Mouse (Mus musculus) CH12.LX (cell line): Measurements from ENCODE around the gene Sec16a. TPM values are rescaled to one million over a fixed set of nuclear protein-coding genes. Genes with fewer than 3 reads are reported as not detected.

Source experiments
- DNase-seq: peaks from one replicate; pipeline ENCODE4 v3.0.0-alpha.2; 2013; ENCODE audit errors: extremely low read depth
- H3K27ac ChIP-seq: 2 replicates; pipeline ENCODE4 v1.5.1; 2012; ENCODE audit warnings: low read depth, mild to moderate bottlenecking, control low read depth, moderate library complexity; ENCODE audit not compliant: insufficient read depth
- H3K27me3 ChIP-seq: replicated peaks from 2 replicates; pipeline ENCODE3; 2012; ENCODE audit warnings: inconsistent platforms
- H3K36me3 ChIP-seq, 2 experiments: replicated peaks in 1 of 2; 2 replicates each; pipeline versions ENCODE3 to v1.6.1; 2012; ENCODE audit warnings: inconsistent platforms in 1 of 2, low read length in 1 of 2, mild to moderate bottlenecking in 1 of 2, mixed read lengths in 1 of 2, moderate library complexity in 1 of 2; ENCODE audit not compliant: control insufficient read depth in 1 of 2, insufficient read depth in 1 of 2
- H3K4me1 ChIP-seq, 2 experiments: 2 replicates each; pipeline ENCODE4 v1.6.1; 2012; ENCODE audit warnings: inconsistent platforms in 1 of 2, moderate library complexity in 1 of 2; ENCODE audit not compliant: insufficient read depth in 2 of 2, control insufficient read depth in 1 of 2
- H3K4me2 ChIP-seq: 2 replicates; pipeline ENCODE4 v1.6.1; 2012; ENCODE audit warnings: low read depth, mild to moderate bottlenecking, control low read depth; ENCODE audit not compliant: poor library complexity, insufficient read depth, severe bottlenecking
- H3K4me3 ChIP-seq, 3 experiments: fragments of 150-350 bp in 1 of 3; sonication (generic) in 1 of 3; replicated peaks in 1 of 3; 2 replicates each; pipeline versions ENCODE3 to v1.5.1; 2011 to 2012; ENCODE audit warnings: low read depth in 2 of 3, low read length in 2 of 3, mild to moderate bottlenecking in 2 of 3, moderate library complexity in 2 of 3, control low read depth in 1 of 3, improper control_type of control experiment in 1 of 3, inconsistent platforms in 1 of 3, mixed read lengths in 1 of 3; ENCODE audit not compliant: poor library complexity in 1 of 3
- H3K79me2 ChIP-seq: replicated peaks from 2 replicates; pipeline ENCODE4 v1.6.1; 2012; ENCODE audit warnings: mild to moderate bottlenecking, moderate library complexity; ENCODE audit not compliant: control insufficient read depth, poor library complexity, insufficient read depth, severe bottlenecking; ENCODE audit errors: extremely low read depth
- H3K9ac ChIP-seq: 2 replicates; pipeline ENCODE4 v1.6.1; 2012; ENCODE audit warnings: low read depth, mild to moderate bottlenecking, control low read depth, moderate library complexity; ENCODE audit not compliant: insufficient read depth
- H3K9me3 ChIP-seq: replicated peaks from 2 replicates; pipeline ENCODE3; 2012; ENCODE audit warnings: low read length, inconsistent platforms, mixed read lengths
- BHLHE40 ChIP-seq: IDR thresholded peaks from 2 replicates; pipeline ENCODE4 v1.6.1; 2011; ENCODE audit warnings: mild to moderate bottlenecking, low read depth, low read length, improper control_type of control experiment
- CHD2 ChIP-seq: IDR thresholded peaks from 2 replicates; pipeline ENCODE4 v1.6.1; 2011; ENCODE audit warnings: low read length, improper control_type of control experiment
- EP300 ChIP-seq: IDR thresholded peaks from 2 replicates; pipeline ENCODE4 v1.6.1; 2011; ENCODE audit warnings: low read length, improper control_type of control experiment
- GABPA ChIP-seq: IDR thresholded peaks from 2 replicates; pipeline ENCODE4 v1.6.1; 2012; ENCODE audit warnings: low read depth, low read length, improper control_type of control experiment, inconsistent platforms; ENCODE audit not compliant: insufficient replicate concordance
- HCFC1 ChIP-seq: IDR thresholded peaks from 2 replicates; pipeline ENCODE4 v1.6.1; 2012; ENCODE audit warnings: low read depth, mild to moderate bottlenecking, inconsistent platforms, low read length, improper control_type of control experiment
- JUND ChIP-seq: conservative IDR thresholded peaks from 2 replicates; pipeline ENCODE4 v1.6.1; 2011; ENCODE audit warnings: low read depth, low read length, improper control_type of control experiment
- KAT2A ChIP-seq: IDR thresholded peaks from 2 replicates; pipeline ENCODE4 v1.6.1; 2012; ENCODE audit warnings: low read length, improper control_type of control experiment, inconsistent platforms; ENCODE audit not compliant: insufficient replicate concordance
- MAFK ChIP-seq: IDR thresholded peaks from 2 replicates; pipeline ENCODE4 v1.6.1; 2011; ENCODE audit warnings: low read length, improper control_type of control experiment; ENCODE audit not compliant: insufficient replicate concordance
- MAZ ChIP-seq: IDR thresholded peaks from 2 replicates; pipeline ENCODE4 v1.6.1; 2012; ENCODE audit warnings: low read depth, mild to moderate bottlenecking, inconsistent platforms, low read length, improper control_type of control experiment, moderate library complexity
- MEF2A ChIP-seq: IDR thresholded peaks from 2 replicates; pipeline ENCODE4 v1.6.1; 2014; ENCODE audit warnings: low read depth, mild to moderate bottlenecking, inconsistent platforms, low read length, improper control_type of control experiment, borderline replicate concordance
- MYC ChIP-seq: IDR thresholded peaks from 2 replicates; pipeline ENCODE4 v1.6.1; 2011; ENCODE audit warnings: low read depth, mild to moderate bottlenecking, improper control_type of control experiment, low read length
- NELFE ChIP-seq: IDR thresholded peaks from 2 replicates; pipeline ENCODE4 v1.6.1; 2011; ENCODE audit warnings: low read depth, low read length, improper control_type of control experiment
- PAX5 ChIP-seq: IDR thresholded peaks from 2 replicates; pipeline ENCODE4 v1.6.1; 2012; ENCODE audit warnings: low read length, inconsistent platforms, mixed read lengths
- RAD21 ChIP-seq: IDR thresholded peaks from 2 replicates; pipeline ENCODE4 v1.6.1; 2011; ENCODE audit warnings: low read depth, mild to moderate bottlenecking, low read length, improper control_type of control experiment, moderate library complexity
- TCF12 ChIP-seq: IDR thresholded peaks from 2 replicates; pipeline ENCODE4 v1.6.1; 2014; ENCODE audit warnings: low read depth, mild to moderate bottlenecking, inconsistent platforms, low read length, improper control_type of control experiment
- UBTF ChIP-seq: IDR thresholded peaks from 2 replicates; pipeline ENCODE4 v1.6.1; 2012; ENCODE audit warnings: low read depth, mild to moderate bottlenecking, inconsistent platforms, low read length, improper control_type of control experiment, moderate library complexity
- USF1 ChIP-seq: IDR thresholded peaks from 2 replicates; pipeline ENCODE4 v1.6.1; 2014; ENCODE audit warnings: low read depth, mild to moderate bottlenecking, inconsistent platforms, low read length, improper control_type of control experiment
- ZC3H11A ChIP-seq: IDR thresholded peaks from 2 replicates; pipeline ENCODE4 v1.6.1; 2012; ENCODE audit warnings: low read depth, mild to moderate bottlenecking, inconsistent platforms, low read length, improper control_type of control experiment
- ZNF384 ChIP-seq: IDR thresholded peaks from 2 replicates; pipeline ENCODE4 v1.6.1; 2012; ENCODE audit warnings: low read depth, low read length, improper control_type of control experiment, inconsistent platforms
- dilution Hi-C: fragments of 300-500 bp; cut with MboI; formaldehyde crosslinking; loops from 2 replicates; pipeline ENCODE4 v1.14.3; 2020; ENCODE audit warnings: low sequenced_read_pairs; ENCODE audit not compliant: extremely low pct_unique_long_range_greater_than_20kb, extremely low pct_ligation_motif_present
- in situ Hi-C: fragments of 300-500 bp; cut with MboI; formaldehyde crosslinking; loops from 3 replicates; pipeline ENCODE4 v1.14.3; 2019; ENCODE audit warnings: low sequenced_read_pairs, low pct_ligation_motif_present, low pct_unique_long_range_greater_than_20kb, mixed read lengths
- polyA plus RNA-seq: library from polyadenylated mRNA; unstranded; fragments of >175 nt; gene quantifications from 2 replicates; pipeline ENCODE4 v1.2.1, GENCODE M21; 2012; ENCODE audit warnings: low read depth; ENCODE audit not compliant: insufficient read length
- total RNA-seq, 2 experiments: library from RNA; depleted of rRNA; stranded (reverse); fragments of 300-350 nt in 1 of 2; fragments of >200 nt in 1 of 2; gene quantifications; 2 replicates each; pipeline ENCODE4 v1.2.3; 2012 to 2014

Sec16a gene
- total and polyA plus RNA-seq, 3 experiments: 22.8 to 38.9 (median 31.8) TPM

DNA sequence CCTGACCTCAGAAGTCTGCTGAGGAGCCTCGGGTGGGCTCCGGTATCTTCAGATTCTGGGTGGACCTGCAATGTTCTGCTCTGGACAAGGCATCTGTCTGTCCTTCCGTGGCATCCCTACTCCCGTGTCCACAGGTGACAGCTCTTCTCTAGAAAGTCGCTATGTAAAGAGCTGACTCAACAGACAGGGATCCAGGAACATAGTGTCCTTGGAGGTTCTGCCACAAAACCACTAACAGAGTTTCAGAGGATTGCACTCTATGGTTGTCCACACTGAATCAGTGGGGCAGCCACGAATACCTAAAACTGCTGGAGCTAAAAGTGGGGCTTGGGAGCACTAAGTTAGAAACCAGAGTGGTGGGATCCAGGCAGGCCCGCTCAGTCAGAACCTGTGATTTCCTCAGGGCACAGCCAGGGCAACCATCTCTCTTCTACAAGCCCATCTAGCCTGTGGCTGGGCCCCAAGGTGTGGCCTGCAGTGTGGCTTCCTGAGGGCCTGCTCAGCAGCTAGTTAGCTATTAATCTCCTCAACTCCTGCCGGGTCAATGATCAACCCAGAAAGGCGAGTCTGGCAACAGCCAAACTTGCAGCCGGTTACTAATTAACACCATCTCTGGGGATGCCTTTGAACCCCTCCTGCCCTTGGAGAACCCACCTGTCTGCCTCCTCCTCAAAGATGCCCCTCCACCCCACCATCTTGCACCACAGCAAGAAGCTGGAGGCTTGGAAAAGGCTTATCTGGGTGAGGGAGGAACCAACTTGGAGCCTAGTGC lies 36.9 kb upstream of the Sec16a start:
- Histone ChIP-seq H3K9ac (peak overlapping the region; percentile 42; the same call in 1 of the 2 replicates), H3K9me3 (peaks cover 4% of the 10 kb centered on the region), H3K27me3 (no peaks in the 10 kb centered on the region), H3K4me2 (peak overlapping the region; percentile 83; the same call in 1 of the 2 replicates), H3K36me3 (peaks cover 58 to 60% of the 10 kb centered on the region in 2 experiments), H3K79me2 (peaks cover 5% of the 10 kb centered on the region; the same call in 1 of the 2 replicates), H3K4me3 (no peak overlapping the region), H3K4me1 (peaks cover 50 to 66% of the 10 kb centered on the region in 2 experiments), H3K27ac (peak overlapping the region; percentile 96)
- in situ Hi-C loops (no loop called here), dilution Hi-C loops (no loop called here)
- DNase-seq: no peak
- TF ChIP-seq NELFE (no peak), JUND (no peak), EP300 (no peak), MEF2A (no peak), MAZ (no peak), PAX5 (no peak), CHD2 (no peak), MAFK (no peak), MYC (no peak), ZNF384 (no peak), USF1 (no peak), BHLHE40 (no peak), ZC3H11A (no peak), TCF12 (no peak), GABPA (no peak), HCFC1 (no peak), UBTF (no peak), RAD21 (no peak)

DNA sequence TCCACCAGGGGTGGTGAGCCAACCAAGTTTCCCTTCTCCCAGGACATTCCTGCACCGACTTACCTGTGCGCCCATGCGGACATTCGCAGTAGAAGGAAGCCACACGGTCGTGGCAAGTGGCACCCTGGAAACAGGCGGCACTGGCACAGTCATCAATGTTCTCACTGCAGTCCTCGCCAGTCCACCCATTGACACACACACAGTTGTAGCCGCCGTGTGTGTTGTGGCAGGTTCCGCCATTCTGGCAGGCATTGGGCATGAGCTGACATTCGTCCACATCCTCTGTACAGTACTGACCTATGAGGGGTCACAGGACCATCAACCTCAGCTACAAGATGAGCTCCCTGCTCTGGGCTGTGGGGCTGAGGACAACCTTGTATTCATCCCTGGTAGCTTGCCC lies 35.9 kb upstream of the Sec16a start:
- Histone ChIP-seq H3K9ac (no peak overlapping the region), H3K27me3 (no peaks in the 10 kb centered on the region), H3K79me2 (0 out of 2 replicates have a peak, but pooled peaks cover 5% of the 10 kb centered on the region), H3K36me3 (peaks cover 68 to 70% of the 10 kb centered on the region in 2 experiments), H3K4me3 (no peak overlapping the region), H3K9me3 (peaks cover 4% of the 10 kb centered on the region), H3K4me1 (peaks cover 43 to 56% of the 10 kb centered on the region in 2 experiments), H3K4me2 (no peak overlapping the region), H3K27ac (no peak overlapping the region)
- in situ Hi-C loops: no loop called here
- dilution Hi-C loops: no loop called here
- TF ChIP-seq TCF12 (no peak), EP300 (no peak), KAT2A (no peak), MAZ (no peak)
- DNase-seq: no peak
